Mouse (Mus musculus): ENCODE data around the gene Mllt6.

Mllt6 gene

DNA sequence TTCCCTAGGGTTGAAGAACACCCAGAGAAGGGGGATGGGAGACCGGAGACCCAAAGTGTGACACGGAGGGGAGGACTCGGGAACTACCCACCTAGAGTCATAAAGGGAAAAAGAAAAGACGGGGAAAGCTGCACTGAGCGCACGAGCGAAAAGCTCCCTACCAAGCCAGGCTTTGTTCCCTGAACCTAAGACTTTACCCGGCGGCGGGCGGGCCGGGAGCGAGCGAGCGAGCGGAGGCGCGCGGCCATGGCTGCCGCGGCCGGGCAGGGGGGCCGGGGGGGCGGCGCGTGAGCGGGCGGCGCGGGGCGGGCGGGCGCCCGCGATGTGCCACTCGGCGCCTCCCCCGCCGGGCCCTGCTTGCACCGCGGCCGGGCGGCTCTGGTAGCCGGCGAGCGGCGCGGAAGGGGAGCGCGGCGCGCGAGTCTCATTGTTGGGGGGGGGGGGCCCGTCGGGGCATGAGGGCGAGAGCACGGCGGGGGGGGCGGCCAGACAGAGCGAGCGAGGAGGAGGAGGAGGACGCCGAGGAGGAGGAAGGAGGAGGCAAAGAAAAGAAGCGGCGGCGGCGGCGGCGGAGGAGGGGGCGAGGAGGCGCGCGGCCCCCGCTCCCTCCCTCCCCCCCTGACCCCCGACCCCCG lies at the start of gene Mllt6:
Gene Mllt6, plus strand, starts transcription at position 522 of the 635 bp plus-strand sequence.
- in situ Hi-C loops (cut with MboI; ENCODE audit: unreplicated experiment in 2 of 2), result no loop called here

DNA sequence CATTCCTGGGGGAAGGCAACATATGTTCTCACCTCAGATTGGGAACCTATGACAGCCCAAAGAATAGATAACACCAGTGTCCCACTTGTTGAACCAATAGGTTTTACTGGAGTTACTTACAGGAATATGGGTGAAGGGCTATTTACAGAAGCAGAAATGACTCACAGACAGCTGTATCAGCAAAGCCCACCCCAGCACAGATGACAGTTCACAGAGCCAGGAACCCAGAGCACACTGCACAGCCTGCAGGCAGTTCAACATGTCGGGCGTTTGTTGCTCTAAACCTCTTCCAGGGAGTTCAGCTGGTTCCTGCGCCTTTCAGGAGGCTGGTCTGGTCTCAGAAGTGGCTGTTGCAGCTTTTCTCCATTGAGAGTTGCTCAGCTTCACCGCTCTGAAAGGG lies 47.9 kb upstream of the Mllt6 start:
- in situ Hi-C loops (cut with MboI; ENCODE audit: unreplicated experiment in 2 of 2), result no loop called here

DNA sequence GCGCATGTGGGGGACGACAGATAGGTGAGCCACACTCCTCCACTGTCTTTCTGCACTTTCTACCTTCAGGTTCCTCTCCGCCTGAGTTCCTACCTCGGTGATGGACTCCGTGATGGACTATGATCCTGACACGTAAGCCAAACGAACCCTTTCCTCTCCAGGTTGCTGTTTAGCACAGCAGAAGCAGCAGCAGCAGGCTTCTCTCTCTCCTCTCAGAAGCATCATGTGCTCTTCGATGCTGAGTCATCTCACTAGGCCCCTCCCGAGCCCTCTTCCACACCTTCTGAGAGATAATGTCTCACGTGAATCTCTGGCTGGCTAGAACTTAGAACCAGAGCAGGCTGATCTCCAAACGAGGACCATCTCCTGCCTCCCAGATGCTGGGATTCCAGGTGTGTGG lies 44.8 kb upstream of the Mllt6 start:
- in situ Hi-C loops (cut with MboI; ENCODE audit: unreplicated experiment in 2 of 2), result no loop called here

DNA sequence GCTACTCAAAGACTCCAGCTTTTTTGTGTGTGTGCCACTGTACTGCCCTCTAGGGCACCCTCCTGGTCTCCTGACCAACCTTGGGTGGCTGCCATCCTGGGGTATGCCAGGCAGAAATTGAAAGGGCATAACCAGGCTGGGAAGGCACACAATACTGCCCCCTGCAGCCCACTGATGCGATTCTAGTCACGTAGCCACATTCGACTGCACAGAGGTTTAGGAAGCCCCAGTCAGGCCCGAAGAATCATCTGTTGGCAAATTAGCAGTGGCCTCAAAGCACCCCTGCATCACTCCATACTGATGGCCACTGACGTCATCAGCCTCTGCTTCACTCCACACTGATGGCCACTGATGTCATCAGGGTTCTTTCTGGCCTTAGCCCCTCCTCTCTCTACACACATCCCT lies 43.8 kb upstream of the Mllt6 start:
- in situ Hi-C loops (cut with MboI; ENCODE audit: unreplicated experiment in 2 of 2), result no loop called here

DNA sequence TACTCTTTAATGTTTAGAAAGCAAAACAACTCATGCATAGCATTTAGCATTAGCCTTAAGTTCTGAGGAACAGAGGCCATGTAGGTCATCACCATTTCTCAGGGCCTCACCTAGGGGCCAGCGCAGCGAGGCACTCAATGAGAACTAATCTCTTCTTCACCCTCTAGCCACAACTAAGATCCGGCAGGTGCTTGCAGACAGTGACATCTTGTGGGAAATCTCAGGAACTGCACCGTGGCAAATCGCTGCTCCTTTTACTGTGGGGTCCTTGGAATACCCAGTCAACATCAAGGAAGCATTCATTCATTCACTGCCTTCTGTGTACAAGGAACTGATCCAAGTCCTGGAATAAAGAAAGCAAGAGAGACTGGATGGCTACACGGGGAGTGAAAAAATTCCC lies 40.8 kb upstream of the Mllt6 start:
- in situ Hi-C loops (cut with MboI; ENCODE audit: unreplicated experiment in 2 of 2), result loop anchor here (5.0 to 10.0 kb wide), 3 partner anchors 88 to 265 kb away; no protein-coding TSS in a partner anchor

DNA sequence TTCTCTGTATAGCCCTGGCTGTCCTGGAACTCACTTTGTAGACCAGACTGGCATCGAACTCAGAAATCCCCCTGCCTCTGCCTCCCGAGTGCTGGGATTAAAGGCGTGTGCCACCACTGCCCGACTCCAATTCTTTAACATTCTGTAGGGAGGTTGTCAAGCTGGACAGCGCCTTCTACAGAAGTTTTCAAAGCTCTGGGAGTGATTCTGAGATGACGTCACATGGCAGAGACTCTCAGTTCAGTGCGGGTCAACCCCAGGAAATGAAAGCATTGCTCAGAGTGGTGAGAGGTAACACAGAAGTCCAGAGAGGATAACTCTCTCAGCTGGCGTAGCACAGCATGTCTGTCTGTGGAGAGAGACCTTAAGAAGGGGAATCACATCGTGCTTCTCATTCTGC lies 40.0 kb upstream of the Mllt6 start:
- in situ Hi-C loops (cut with MboI; ENCODE audit: unreplicated experiment in 2 of 2), result loop anchor here (5.0 to 10.0 kb wide), 3 partner anchors 88 to 266 kb away; no protein-coding TSS in a partner anchor

DNA sequence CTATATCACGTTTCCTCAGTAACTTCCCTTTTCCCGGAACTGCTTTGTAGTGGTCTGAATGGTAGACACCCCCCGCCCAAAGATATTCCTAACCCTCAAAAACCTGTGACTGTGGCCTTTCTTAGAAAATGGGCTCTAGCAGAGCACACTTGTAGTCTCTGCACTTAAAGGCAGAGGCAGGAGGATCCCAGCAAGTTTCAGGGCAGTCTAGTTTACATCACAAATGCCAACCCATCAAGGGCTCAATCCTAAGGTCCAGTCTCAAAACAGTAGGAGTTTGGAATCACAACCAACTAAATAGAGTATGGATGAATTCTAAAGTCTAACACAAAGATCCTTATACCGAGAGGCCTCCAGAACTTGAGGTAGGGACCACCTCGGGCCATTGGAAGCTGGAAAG lies 37.7 kb upstream of the Mllt6 start:
- in situ Hi-C loops (cut with MboI; ENCODE audit: unreplicated experiment in 2 of 2), result loop anchor here in 1 of 2 experiments (10.0 kb wide), 1 partner anchor 91 kb away; no protein-coding TSS in a partner anchor

DNA sequence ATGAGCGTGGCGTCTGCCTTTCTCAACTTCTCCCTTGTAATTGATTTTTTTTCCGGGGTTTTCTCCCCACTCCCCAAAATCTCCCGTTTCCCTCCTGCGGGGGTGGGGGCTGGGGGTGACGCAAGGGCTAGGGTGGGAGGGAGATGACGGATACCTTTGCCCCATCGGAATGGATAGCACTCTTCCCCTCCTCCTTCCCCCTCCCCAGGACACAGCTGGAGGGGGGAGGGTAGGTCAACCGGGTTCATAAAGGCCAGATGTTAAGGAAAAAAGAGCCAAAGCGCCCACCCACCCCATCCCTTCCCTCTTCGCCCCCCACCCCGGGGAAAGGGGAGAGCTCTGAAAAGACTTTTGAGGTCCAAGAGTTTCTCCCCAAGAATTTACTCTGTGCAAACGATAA lies 36.8 kb upstream of the Mllt6 start:
- in situ Hi-C loops (cut with MboI; ENCODE audit: unreplicated experiment in 2 of 2), result loop anchor here in 1 of 2 experiments (10.0 kb wide), 1 partner anchor 92 kb away; no protein-coding TSS in a partner anchor

DNA sequence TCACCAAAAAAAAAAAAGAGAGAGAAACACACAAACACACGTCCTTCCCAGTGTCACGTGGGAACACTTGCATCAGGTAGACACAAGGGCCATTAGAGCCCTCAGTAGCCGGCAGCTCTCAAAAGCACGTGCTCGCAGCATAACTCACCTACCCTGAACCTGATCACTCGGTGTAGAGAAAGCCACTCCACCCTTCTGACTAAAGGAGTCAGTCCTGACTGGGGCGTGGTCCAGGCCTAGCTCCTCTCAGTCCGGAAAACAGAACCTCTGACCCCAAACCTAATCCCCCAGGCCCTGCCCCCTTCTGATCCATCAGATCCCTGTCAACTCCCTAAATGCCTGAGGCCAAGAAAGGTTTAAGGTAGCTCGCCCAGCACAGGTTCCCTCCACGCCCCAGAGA lies 36.4 kb upstream of the Mllt6 start:
- in situ Hi-C loops (cut with MboI; ENCODE audit: unreplicated experiment in 2 of 2), result loop anchor here in 1 of 2 experiments (10.0 kb wide), 1 partner anchor 92 kb away; no protein-coding TSS in a partner anchor

DNA sequence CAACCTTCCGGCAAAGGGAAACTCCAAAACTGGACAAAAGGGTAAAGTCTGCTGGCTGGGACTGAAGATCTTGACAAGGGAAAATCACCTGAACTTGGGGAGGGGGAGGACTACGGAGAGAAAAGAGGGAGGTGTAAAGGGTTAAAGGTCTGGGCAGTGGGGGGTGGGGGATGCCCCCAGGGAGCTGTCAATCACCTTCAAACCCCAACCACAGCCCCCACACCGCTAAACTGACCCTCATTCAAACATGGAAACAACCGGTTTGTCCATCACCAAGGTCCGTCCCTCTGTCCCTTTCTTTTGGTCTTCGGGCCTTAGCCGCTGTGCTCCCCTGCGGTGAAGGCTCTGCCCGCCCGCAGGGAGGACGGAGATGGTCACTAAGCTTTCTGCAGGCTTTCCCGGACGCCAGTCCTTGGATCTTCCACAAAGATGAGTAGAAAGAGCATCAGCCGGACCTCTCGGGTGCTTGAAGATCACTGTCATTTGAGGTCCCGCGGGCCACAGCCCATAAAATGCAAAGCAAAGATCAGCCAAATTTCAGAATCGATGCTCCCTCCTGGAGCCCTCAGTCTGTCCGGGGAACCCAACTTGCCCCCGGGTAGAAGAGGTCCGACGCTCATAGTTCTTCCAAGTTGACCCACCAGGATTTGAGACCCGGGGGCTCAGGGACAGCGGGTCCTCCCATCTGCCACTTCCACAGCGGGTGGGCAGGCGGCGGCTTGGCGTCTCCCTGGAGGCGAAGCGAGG lies 35.5 kb upstream of the Mllt6 start:
- in situ Hi-C loops (cut with MboI; ENCODE audit: unreplicated experiment in 2 of 2), result loop anchor here in 1 of 2 experiments (10.0 kb wide), 1 partner anchor 93 kb away; no protein-coding TSS in a partner anchor

DNA sequence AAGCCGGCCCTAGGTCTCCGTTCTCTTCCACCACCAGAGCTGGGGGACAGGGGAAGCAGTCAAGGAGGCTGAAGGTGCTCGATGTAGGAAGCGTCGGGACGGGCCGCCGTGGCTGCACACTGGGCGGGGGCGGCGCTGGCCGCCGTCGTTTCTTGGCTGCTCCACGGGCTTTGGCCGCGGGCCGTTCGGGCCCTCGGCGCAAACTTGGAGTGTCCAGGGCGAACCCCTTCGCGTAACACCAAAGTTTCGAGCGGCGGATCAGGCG lies 35.0 kb upstream of the Mllt6 start:
- in situ Hi-C loops (cut with MboI; ENCODE audit: unreplicated experiment in 2 of 2), result loop anchor here in 1 of 2 experiments (10.0 kb wide), 1 partner anchor 93 kb away; no protein-coding TSS in a partner anchor

DNA sequence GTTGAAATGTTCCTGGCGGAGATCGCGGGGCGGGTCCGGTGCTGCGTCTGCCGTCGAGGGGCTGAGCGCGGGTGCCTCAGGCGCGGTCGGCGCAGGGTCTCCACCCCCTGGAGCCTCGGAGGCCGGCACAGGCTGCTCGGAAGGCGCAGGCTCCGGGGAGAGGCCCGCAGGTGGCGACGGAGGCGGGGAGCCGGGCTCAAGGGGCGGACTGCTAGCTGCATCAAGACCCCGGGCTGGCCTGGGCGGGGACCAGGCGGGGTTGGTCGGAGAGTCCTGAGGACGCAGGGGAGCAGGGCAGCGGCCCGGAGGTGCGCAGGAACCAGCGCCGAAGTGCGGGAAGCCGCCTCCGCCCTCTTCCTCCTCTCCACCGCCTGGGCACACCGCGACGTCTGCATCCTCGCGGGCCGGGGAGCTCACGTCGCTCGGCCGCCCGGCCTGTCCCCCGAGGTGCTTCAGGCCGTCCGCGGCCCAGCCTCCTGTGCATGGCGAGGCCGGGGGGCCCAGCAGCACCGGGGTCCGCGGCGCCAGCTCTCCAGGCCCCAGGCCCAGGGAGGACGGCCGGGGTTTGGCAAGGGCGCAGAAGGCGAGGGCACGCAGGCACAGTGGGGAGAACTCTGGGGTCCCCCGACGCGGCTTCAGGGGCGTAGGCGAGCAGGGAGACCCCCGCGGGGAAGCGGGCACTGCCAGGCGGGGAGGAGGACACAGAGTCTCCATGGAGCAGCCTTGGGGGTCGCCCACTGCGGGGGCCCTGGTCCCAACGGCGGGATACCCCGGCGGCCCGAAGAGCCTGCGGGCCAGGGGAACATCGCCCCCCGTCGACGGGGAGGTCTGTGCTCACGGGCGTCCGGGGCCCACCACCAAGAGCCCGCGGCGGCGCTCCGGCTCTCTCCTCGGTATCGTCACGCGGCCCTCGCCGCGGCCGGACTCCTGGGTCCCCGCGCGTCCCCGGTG lies 34.4 kb upstream of the Mllt6 start:
- in situ Hi-C loops (cut with MboI; ENCODE audit: unreplicated experiment in 2 of 2), result loop anchor here in 1 of 2 experiments (10.0 kb wide), 1 partner anchor 94 kb away; no protein-coding TSS in a partner anchor

DNA sequence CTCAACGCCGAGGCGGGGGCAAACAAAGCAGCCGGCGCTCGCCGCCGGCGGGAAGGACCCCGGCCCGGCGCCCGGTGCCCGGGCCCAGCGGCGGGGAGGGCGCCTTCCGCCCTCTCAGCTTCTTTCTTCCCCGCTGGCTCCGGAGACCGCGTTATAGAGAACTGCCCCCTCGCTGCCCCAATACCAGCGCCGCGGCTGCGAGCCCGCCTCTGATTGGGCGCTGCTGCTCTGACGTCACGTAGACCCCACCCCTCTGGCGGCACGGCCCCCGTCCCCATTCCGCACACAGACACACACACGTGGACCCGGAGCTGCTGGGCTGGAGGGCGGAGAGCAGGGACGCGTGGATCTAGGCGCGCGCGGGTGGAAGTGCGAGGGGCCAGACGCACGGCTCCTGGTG lies 33.6 kb upstream of the Mllt6 start, which contains the start of gene Epop:
Gene Epop, minus strand, starts transcription at position 127 of the 400 bp plus-strand sequence.
- in situ Hi-C loops (cut with MboI; ENCODE audit: unreplicated experiment in 2 of 2), result loop anchor here in 1 of 2 experiments (10.0 kb wide), 1 partner anchor 95 kb away; no protein-coding TSS in a partner anchor

DNA sequence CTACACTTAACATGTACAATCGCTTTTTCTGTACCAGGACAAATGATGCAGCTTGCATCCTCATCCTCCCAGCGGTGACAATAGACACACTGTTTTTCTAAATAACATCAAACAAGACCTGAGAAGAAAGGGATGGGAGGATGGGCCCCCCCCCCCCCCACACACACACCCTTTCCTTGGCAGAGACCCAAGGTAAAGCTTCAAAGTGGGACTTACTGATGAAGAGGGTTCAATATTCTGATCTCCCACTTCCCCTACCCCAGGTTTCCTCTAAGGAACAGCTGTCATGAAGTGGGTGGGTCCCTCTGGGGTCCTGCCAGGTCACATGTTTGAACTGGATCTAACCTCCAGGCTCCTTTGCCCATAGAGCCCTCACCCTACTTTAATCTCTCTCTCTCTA lies 32.2 kb upstream of the Mllt6 start:
- in situ Hi-C loops (cut with MboI; ENCODE audit: unreplicated experiment in 2 of 2), result loop anchor here (5.0 kb wide), 2 partner anchors 61 to 214 kb away; partner anchors contain the start of gene Arhgap23 (in 1 of the 2)

DNA sequence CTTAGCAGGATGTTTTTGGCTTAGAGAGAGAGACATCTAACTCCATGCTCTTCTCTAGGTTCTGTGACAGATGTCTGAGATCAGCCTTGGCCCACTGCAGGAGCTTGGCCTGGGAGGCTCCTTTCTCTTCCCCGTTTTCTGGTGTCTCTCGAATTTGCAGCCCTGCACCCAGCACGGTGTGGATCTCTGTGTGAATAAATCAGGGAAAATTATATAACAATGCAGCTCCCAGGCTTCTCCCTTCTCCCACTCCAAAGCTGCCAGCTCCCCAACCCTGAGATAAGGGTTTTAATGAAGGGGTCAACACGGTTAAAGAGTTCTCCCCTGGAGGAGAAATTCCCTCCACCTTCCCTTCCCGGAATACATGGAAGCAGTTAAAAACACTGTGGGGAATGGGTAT lies 31.7 kb upstream of the Mllt6 start:
- in situ Hi-C loops (cut with MboI; ENCODE audit: unreplicated experiment in 2 of 2), result loop anchor here (5.0 kb wide), 2 partner anchors 61 to 214 kb away; partner anchors contain the start of gene Arhgap23 (in 1 of the 2)

DNA sequence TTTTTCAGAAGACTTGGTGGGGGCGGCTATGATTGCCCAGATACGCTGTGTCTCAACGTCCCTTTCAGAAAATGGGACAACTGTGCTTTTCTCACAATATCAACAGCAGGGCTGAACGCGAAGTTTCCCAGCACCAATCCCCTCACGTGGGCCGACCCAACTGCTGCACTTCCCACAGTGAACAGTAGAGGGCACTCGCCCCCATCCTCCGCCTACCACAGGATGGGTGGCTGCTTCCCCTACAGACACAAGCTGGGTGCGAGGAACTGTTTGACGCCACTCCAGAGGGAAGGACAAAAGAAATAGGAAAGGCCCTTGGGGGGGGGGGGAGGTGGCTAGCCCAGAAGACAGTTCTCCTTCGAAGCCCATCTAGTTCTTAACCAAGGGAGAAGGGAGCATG lies 31.3 kb upstream of the Mllt6 start:
- in situ Hi-C loops (cut with MboI; ENCODE audit: unreplicated experiment in 2 of 2), result loop anchor here (5.0 kb wide), 2 partner anchors 60 to 215 kb away; partner anchors contain the start of gene Arhgap23 (in 1 of the 2)

DNA sequence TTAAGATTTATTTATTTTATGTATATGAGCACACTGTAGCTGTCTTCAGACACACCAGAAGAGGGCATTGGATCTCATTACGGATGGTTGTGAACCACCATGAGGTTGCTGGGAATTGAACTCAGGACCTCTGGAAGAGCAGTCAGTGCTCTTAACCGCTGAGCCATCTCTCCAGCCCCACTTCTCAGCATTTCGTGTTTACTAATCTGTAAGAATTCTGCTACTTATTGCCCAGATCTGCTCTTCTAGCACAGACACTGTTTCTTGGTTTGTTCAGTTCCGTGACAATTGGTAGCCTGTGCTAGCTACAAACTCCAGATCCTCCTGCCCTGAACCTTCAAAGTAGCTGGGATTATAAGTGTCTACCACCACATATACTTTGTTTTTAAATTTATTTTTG lies 30.8 kb upstream of the Mllt6 start:
- in situ Hi-C loops (cut with MboI; ENCODE audit: unreplicated experiment in 2 of 2), result loop anchor here (5.0 kb wide), 2 partner anchors 60 to 215 kb away; partner anchors contain the start of gene Arhgap23 (in 1 of the 2)

DNA sequence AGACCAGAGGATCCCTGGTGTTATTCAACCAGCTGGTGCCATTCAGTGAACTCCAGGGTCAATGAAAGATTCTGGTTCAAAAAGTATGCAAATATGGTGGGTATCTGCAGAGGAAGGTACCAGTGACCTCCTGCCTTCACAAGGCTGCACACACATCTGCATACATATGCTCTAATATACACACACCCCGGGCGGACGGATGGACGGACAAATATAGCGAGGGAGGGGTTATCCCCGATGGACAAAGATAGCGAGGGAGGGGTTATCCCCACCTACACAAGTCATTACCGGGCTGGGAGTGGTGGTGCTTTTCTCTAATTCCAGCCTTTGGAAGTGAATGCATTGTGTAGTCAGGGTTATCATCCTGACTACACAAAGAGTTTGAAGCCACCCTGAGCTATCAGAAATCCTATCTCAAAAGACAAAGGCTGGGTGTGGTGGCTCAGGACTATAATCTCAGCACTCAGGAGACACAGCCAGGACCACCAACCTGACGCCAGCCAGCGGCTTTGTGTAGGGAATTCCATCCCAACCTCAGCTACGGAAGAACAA lies 27.7 kb upstream of the Mllt6 start:
- in situ Hi-C loops (cut with MboI; ENCODE audit: unreplicated experiment in 2 of 2), result no loop called here

DNA sequence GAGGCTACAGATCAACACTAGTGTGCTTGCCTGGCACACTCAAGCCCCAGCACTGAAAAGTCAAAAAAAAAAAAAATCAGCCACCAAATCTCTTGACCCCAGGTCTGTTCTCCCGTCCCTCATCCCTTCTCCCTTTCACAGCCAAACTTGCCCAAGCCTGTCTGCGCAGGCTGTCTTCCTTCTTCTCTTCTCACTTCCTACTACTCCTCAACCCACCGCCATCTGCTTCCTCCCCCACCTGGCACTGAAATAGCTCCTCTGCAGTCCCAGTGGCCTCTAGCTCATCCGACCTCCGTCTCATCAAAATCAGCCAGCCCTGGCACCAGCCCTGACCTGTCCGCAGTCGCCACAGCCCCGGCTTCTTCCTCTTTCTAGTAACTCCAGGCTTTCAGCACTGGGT lies 21.5 kb upstream of the Mllt6 start:
- in situ Hi-C loops (cut with MboI; ENCODE audit: unreplicated experiment in 2 of 2), result loop anchor here in 1 of 2 experiments (5.0 kb wide), 1 partner anchor 96 kb away; no protein-coding TSS in a partner anchor

DNA sequence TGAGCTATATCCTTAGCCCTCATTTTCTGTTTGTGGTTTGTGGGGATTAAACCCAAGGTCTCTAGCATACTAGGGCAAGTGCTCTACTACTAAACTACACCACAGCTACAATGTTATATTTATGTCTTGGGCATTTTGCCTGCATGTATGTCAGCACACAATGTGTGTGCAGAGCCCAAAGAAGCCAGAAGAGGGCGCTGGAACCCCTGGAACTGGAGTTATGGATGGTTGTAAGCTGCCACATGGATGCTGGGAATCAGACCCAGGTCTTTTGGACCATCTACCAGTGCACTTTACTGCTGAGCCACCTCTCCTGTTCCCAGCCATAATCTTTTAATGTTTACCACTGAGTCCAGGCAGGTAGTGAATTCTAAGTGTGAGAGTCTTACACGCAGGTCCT lies 20.5 kb upstream of the Mllt6 start:
- in situ Hi-C loops (cut with MboI; ENCODE audit: unreplicated experiment in 2 of 2), result loop anchor here in 1 of 2 experiments (5.0 kb wide), 1 partner anchor 95 kb away; no protein-coding TSS in a partner anchor

All from v-Abl transformed pro-B cells (cell line).